Mouse (Mus musculus) midbrain, embryonic 13.5 days (tissue): ENCODE data around the gene Morf4l2. TPM values are rescaled to one million over a fixed set of nuclear protein-coding genes. Genes with fewer than 3 reads are reported as not detected.
"Not testable (repeated sequence)": the region's sequence is repeated elsewhere in the genome, so short reads cannot be mapped to it uniquely, and the experiment has no call there.

Experiments
- ATAC-seq: fragments of 200-750 bp; cut with Nextera tagmentation; 2 replicates; pipeline ENCODE4 v1.8.0; 2017; ENCODE audit warnings: mild to moderate bottlenecking, moderate TSS enrichment, moderate library complexity
- H3K27ac ChIP-seq: fragments of 300-500 bp; sonication (generic); 2 replicates; pipeline ENCODE4 v1.5.1; 2015; ENCODE audit warnings: inconsistent platforms, mild to moderate bottlenecking, moderate library complexity
- H3K27me3 ChIP-seq: fragments of 300-500 bp; sonication (generic); 2 replicates; pipeline ENCODE4 v1.6.1; 2015; ENCODE audit warnings: mild to moderate bottlenecking, inconsistent platforms
- H3K36me3 ChIP-seq: fragments of 300-500 bp; sonication (generic); 2 replicates; pipeline ENCODE4 v1.6.1; 2015; ENCODE audit warnings: mild to moderate bottlenecking, inconsistent platforms
- H3K4me1 ChIP-seq: fragments of 300-500 bp; sonication (generic); replicated peaks from 2 replicates; pipeline ENCODE4 v1.6.1; 2015; ENCODE audit warnings: inconsistent platforms
- H3K4me2 ChIP-seq: fragments of 300-500 bp; sonication (generic); replicated peaks from 2 replicates; pipeline ENCODE4 v1.6.1; 2015; ENCODE audit warnings: moderate library complexity, mild to moderate bottlenecking, inconsistent platforms
- H3K4me3 ChIP-seq: fragments of 300-500 bp; sonication (generic); replicated peaks from 2 replicates; pipeline ENCODE4 v1.5.1; 2015; ENCODE audit warnings: mild to moderate bottlenecking, inconsistent platforms
- H3K9ac ChIP-seq: fragments of 300-500 bp; sonication (generic); replicated peaks from 2 replicates; pipeline ENCODE4 v1.6.1; 2015; ENCODE audit warnings: mild to moderate bottlenecking, inconsistent platforms
- H3K9me3 ChIP-seq: fragments of 300-500 bp; sonication (generic); 2 replicates; pipeline ENCODE4 v1.6.1; 2016; ENCODE audit warnings: mild to moderate bottlenecking, inconsistent platforms
- WGBS: fragments of 180-500 bp; shearing (Covaris S2); methylation state at CpG from one replicate; pipeline ENCODE4 v1.1.7; 2015; 5-methylcytosine and 5-hydroxymethylcytosine counted together
- polyA plus RNA-seq: library from polyadenylated mRNA; unstranded; fragments of >200 nt; fragmentation: Nextera tagmentation; extraction: Ambion mirVana; gene quantifications from 2 replicates; pipeline ENCODE4 v1.2.1, GENCODE M21; 2015

Gene Morf4l2
- polyA plus RNA-seq, 1 experiment from 2014 or later: 563 TPM

- WGBS: 19% methylated on average over 46 of the region's 46 CpGs
- Histone ChIP-seq H3K27ac (peak overlapping the region; percentile 89), H3K4me3 (peak overlapping the region; percentile 54), H3K9ac (peak overlapping the region; percentile 59), H3K27me3 (no peaks in the 10 kb centered on the region), H3K9me3 (no peaks in the 10 kb centered on the region), H3K4me1 (peaks cover 8% of the 10 kb centered on the region), H3K4me2 (peak overlapping the region; percentile 53), H3K36me3 (no peaks in the 10 kb centered on the region)
- ATAC-seq: peak; percentile 74
These were observed 1.8 kb downstream of the Morf4l2 start for GRCm38 (mm10) chrX:136741651-136742201.

DNA sequence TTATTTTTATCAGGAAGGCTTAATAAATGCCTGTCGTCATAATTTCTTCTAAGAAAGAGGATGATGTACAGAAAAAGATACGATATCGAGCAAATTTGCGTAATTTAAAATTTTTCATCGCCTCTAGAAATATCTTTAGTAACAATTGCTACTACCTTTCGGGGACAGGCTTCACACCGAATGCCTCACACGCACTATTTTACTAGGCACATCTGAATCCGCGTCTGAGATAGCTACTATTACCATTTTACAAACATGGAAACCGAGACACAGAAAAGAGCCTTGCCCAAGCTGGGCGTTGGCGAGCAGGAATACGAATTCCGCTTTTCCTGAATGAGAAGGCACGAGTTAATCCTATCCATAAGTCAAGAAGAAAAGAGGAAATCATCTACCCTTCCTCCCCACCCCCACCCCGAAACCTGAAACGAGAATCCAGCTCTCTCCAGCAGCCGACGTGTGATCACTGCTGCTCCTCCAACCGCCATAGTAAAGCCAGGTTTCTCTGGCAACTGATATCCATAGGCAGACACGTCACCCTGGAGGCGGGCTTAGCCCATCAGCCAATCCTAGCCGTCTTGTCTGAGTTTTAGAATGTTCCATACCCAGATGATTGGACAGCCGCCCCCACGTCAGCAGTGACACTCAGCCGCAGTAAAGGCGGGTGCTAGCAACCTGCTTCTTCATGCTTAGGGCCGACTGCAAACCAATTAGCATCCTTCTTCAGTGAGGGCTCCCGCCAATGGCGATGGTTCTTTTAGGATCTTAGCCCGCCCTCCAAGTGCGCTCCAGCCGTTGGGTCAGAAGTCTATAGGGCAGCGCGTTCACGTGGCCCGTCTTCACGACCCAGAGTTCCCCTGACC is 2.5 kb downstream of the Morf4l2 start:
- Histone ChIP-seq H3K4me1 (peaks cover 8% of the 10 kb centered on the region), H3K36me3 (0 out of 2 replicates have a peak, but pooled peaks cover under 1% of the 10 kb centered on the region), H3K27ac (peak overlapping the region; percentile 89), H3K4me3 (peak overlapping the region; percentile 54), H3K27me3 (no peaks in the 10 kb centered on the region), H3K4me2 (peak overlapping the region; percentile 58), H3K9ac (peak overlapping the region; percentile 77), H3K9me3 (no peaks in the 10 kb centered on the region)
- WGBS: 26% methylated on average over 39 of the region's 39 CpGs
- peak; percentile 99 for ATAC-seq

GRCm38 (mm10) chrX:136740087-136740790 is 3.3 kb downstream of the Morf4l2 start:
- whole genome bisulfite sequencing: 31% methylated on average over 15 of the region's 15 CpGs
- Histone ChIP-seq H3K9ac (peak overlapping the region; percentile 77), H3K27ac (peak overlapping the region; percentile 82; the same call in 1 of the 2 replicates), H3K36me3 (0 out of 2 replicates have a peak, but pooled peaks cover 3% of the 10 kb centered on the region), H3K4me1 (peaks cover 8% of the 10 kb centered on the region), H3K9me3 (no peaks in the 10 kb centered on the region), H3K27me3 (no peaks in the 10 kb centered on the region), H3K4me3 (peak overlapping the region; percentile 54), H3K4me2 (peak overlapping the region; percentile 58)
- ATAC-seq: no peak

DNA sequence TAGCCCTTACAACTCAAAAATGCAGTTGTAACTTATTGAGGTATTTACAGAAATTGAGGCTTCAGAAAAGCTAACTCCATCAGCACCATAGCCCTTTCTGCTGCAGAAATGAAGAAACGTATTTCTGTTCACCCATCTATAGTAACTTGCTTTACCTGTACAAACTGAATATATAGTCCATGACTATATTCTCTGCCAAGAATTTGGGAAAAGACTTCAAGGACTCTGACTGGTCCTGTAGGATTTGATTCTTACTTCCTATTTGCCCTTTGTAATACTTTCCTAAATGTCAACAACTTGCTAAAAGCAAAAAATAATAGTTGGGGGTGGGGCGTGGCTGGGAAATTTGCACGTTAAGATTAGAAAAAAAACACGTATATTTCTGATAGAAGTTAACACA is 11.5 kb downstream of the Morf4l2 start:
- H3K4me1 ChIP-seq: no peaks in the 10 kb centered on the region; the same call in 1 of the 2 replicates
- no peak for ATAC-seq
- H3K27me3 ChIP-seq: no peaks in the 10 kb centered on the region
- H3K9me3 ChIP-seq: no peaks in the 10 kb centered on the region
- WGBS: 84% methylated on average over 4 of the region's 4 CpGs
- H3K4me2 ChIP-seq: no peak overlapping the region
- no peak overlapping the region for H3K4me3 ChIP-seq
- no peak overlapping the region for H3K9ac ChIP-seq
- H3K36me3 ChIP-seq: peaks cover 10% of the 10 kb centered on the region; the same call in 1 of the 2 replicates
- H3K27ac ChIP-seq: no peak overlapping the region

DNA sequence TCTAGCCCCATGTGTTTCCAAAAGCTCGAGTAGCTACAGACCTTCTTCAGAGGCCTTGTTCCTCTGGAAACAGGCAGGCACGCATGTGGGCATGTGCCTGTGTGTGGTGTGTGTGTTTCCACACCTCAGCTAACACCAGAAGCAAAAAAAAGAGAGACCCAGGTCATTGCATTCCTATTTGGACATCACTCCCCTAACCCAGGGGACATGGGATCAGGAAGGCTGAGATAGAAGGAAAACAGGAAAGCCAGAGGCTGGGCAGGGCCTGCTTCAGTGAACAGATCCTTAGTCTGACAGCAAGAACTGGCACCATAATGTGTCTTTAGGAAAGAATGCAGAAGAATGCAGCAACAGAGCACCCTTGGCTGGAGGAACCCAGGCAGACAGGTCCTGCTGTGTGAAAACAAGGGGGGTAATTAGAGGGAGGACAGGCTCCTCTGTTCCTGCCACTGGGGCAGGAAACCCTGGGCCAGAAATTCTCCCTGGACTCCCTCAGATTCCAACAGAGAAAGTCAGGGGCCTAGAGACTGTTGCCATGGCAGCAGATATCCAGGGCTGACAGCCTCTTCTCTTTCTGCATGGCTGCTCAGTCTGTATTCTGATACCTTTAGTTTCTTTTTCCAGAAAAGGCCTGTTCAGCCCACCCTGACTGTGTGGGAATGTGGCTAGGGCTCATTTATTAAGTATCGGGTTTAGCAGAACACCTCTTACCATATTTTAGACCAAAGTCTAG is 28.6 kb downstream of the Morf4l2 start:
- H3K9me3 ChIP-seq, H3K9ac ChIP-seq, H3K4me3 ChIP-seq, H3K27me3 ChIP-seq, H3K4me2 ChIP-seq, H3K36me3 ChIP-seq, H3K4me1 ChIP-seq: not testable (repeated sequence)
- peak; percentile 88 for ATAC-seq
- peak overlapping the region; percentile 67 for H3K27ac ChIP-seq
- 27% methylated on average over 3 of the region's 3 CpGs for WGBS

DNA sequence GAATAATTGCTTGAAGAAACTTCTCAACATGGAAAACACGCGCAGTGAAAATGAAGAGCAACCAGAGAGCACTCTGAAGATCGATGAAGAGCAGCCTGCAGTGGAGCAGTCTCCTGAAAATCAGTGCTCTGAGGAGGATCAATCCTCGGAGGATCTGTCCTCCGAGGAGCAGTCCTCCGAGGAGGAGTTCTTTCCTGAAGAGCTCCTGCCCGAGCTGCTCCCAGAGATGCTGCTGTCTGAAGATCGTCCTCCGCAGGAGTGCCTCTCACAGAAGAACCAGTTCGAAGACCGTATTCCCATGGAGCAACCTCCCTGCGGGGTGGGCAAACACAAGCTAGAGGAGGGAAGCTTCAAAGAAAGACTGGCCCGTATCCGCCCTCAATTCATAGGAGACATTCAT is 34.7 kb downstream of the Morf4l2 start:
- Histone ChIP-seq H3K36me3 (no peaks in the 10 kb centered on the region), H3K4me1 (peaks cover 5% of the 10 kb centered on the region; the same call in 1 of the 2 replicates), H3K27me3 (no peaks in the 10 kb centered on the region), H3K9ac (peak overlapping the region; percentile 76), H3K9me3 (no peaks in the 10 kb centered on the region), H3K27ac (peak overlapping the region; percentile 93), H3K4me2 (peak overlapping the region; percentile 62), H3K4me3 (peak overlapping the region; percentile 52)
- WGBS: 31% methylated on average over 14 of the region's 14 CpGs
- peak; percentile 59 for ATAC-seq

DNA sequence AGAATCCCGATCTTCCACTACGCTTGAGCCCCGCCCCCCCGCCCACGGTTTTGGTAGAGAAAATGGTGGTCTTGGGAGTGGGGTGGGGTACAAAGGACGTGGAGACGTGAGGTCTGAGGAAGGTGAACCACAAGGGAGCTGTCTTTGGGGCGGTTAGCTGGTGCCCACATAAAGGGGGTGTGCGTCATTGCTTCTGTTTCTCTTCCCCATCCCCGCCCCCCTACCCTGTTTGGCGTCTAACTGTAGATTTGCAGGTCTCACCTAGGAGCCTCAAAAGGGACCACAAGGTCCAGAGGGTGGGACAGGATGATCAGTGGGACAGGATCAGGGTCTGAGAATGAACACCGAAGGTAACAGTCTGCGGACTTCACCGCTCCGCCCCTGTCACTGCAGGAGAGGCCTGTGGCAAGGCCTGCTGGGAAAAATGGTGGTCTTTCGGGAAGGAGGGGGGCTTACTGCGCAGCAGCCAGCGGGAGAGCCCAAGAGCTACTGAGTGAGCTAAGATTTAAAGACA is 35.3 kb downstream of the Morf4l2 start:
- Histone ChIP-seq H3K9ac (peak overlapping the region; percentile 76), H3K27me3 (no peaks in the 10 kb centered on the region), H3K4me1 (peaks cover 5% of the 10 kb centered on the region; the same call in 1 of the 2 replicates), H3K4me2 (peak overlapping the region; percentile 62), H3K4me3 (peak overlapping the region; percentile 52), H3K27ac (peak overlapping the region; percentile 93), H3K9me3 (no peaks in the 10 kb centered on the region), H3K36me3 (no peaks in the 10 kb centered on the region)
- peak; percentile 91 for ATAC-seq
- 23% methylated on average over 18 of the region's 18 CpGs for WGBS

DNA sequence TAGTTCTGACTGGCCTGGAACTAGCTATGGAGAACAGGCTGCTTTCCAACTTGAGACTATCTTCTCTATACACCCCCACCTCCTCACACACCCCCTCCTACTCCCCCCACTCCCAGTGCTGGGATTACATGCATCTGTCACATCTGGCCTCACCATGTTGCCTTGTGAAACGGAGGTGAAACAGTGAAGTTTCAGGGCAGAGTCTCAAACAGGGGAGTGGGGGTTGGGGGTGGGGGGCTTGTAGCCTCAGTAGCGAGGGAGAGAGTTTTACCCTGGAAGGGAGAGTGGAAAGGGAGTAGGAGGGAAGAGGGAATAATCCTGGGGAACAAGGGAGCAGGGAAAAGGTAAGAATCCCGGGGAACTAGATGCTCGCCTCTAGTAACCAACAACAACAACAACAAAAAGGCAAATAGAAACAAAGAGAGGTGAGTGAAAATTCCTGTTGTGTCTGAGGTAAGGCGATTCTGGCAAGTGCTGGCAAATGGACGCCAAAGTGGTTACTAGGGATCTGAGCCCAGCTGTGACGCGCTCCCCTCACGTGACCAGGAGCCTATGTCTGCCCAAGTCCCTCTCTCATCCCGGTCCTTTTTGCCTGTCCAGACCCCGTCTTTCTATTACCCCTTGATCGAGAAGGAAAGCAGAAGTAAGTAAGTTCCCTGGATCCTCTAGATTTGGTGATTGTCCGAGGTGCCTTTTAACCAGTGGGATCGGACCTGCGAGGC is 35.9 kb downstream of the Morf4l2 start, which contains the start of gene Tceal1:
TSS of gene Tceal1 (plus strand) at position 537 of the 722 bp plus-strand sequence.
- WGBS: 19% methylated on average over 15 of the region's 15 CpGs
- Histone ChIP-seq H3K9ac (peak within 1 kb of the TSS; percentile 76), H3K27me3 (no peaks in the 10 kb centered on the region), H3K36me3 (no peaks in the 10 kb centered on the region), H3K4me3 (peak within 1 kb of the TSS; percentile 52), H3K4me2 (peak within 1 kb of the TSS; percentile 62), H3K4me1 (peaks cover 5% of the 10 kb centered on the region; the same call in 1 of the 2 replicates), H3K27ac (peak within 1 kb of the TSS; percentile 93), H3K9me3 (no peaks in the 10 kb centered on the region)
- ATAC-seq: peak; percentile 94

DNA sequence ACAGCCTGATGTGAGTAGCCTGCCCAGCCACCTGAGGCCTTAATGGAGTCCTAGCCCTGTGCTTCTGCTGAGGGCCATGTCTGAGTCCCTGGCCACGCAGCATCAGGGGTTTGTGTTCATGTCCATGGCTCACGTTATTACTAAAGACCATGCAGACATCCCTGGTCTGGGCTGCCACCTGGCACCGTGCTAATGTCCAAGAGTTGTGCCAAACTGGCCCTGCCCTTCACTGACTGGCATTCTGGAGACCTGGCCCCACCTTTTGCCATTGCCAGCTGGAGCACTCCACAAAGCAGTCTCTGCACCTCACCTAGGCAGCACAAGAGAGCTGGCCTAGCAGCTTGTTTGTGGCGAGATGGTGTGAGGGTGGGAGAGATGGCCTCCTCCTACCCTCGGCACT is 50.3 kb downstream of the Morf4l2 start:
- H3K4me2 ChIP-seq: no peak overlapping the region
- H3K27me3 ChIP-seq: no peaks in the 10 kb centered on the region
- no peak overlapping the region for H3K27ac ChIP-seq
- 88% methylated on average over 5 of the region's 5 CpGs for WGBS
- no peaks in the 10 kb centered on the region for H3K36me3 ChIP-seq
- H3K4me1 ChIP-seq: peaks cover 6% of the 10 kb centered on the region; the same call in 1 of the 2 replicates
- H3K4me3 ChIP-seq: no peak overlapping the region
- peak; percentile 45; the same call in 1 of the 2 replicates for ATAC-seq
- H3K9me3 ChIP-seq: no peaks in the 10 kb centered on the region
- no peak overlapping the region for H3K9ac ChIP-seq

DNA sequence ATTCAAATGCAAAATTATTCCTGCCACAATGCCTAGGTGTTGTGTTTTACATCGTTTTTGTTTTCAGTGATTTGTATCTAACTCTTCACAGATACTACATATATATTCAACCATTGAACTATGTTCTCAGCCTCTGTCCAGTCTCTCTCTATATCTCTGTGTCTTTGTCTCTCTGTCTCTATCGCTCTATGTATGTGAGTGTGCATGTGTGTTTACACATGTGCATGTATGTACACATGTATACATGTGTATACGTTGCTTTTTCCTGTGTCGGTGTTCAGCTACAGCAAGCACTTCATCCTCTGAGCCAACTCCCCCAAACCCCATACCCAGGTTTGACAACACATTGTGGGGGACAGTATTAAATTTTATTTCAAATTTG is 51.2 kb downstream of the Morf4l2 start:
- ATAC-seq: peak; percentile 63
- no peaks in the 10 kb centered on the region for H3K9me3 ChIP-seq
- H3K9ac ChIP-seq: no peak overlapping the region
- no peaks in the 10 kb centered on the region for H3K36me3 ChIP-seq
- H3K27ac ChIP-seq: peak overlapping the region; percentile 67
- 59% methylated on average over 4 of the region's 4 CpGs for WGBS
- H3K4me1 ChIP-seq: peaks cover 6% of the 10 kb centered on the region; the same call in 1 of the 2 replicates
- no peak overlapping the region for H3K4me2 ChIP-seq
- H3K27me3 ChIP-seq: no peaks in the 10 kb centered on the region
- H3K4me3 ChIP-seq: no peak overlapping the region
